Mouse (Mus musculus): Measurements from ENCODE around the gene Cfap58.

Cfap58 gene

DNA sequence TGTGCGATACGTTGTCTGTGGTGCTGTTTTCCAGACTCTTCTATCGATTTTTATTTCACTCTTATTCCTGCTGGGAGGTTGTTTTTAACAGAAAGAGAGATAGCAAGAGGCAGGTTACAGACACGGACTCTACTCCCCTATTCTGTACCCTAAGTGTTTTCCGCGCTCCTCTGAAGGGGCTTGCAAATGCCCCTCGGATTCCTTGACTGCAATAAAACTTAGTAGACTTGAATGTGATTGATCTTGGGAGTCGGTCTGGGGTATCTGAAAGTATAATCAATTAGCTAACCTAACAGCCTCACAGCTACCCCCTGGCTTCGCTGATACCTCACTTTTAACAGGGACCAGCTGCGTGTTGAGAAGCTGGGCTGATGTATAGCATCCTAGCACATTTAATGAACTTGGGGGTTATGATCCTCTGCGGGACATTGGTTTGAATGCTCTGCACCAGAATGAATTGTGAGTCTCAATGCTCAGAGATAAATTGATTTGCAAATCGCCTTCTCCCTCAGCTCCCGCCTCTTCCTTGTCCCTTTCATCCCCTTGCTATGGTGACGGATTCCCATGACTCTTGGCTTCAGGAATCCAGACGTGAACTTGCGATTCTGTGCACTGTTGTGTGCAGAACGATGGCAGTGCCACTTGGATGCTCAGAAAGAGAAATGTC, 31.7 kb downstream of the Cfap58 start:
- in situ Hi-C loops (cut with MboI; ENCODE audit: low sequenced_read_pairs), result no loop called here

- in situ Hi-C loops (cut with MboI; ENCODE audit: low sequenced_read_pairs), result no loop called here
Measured at GRCm38 (mm10) chr19:47971066-47971465, 33.6 kb downstream of the Cfap58 start.

DNA sequence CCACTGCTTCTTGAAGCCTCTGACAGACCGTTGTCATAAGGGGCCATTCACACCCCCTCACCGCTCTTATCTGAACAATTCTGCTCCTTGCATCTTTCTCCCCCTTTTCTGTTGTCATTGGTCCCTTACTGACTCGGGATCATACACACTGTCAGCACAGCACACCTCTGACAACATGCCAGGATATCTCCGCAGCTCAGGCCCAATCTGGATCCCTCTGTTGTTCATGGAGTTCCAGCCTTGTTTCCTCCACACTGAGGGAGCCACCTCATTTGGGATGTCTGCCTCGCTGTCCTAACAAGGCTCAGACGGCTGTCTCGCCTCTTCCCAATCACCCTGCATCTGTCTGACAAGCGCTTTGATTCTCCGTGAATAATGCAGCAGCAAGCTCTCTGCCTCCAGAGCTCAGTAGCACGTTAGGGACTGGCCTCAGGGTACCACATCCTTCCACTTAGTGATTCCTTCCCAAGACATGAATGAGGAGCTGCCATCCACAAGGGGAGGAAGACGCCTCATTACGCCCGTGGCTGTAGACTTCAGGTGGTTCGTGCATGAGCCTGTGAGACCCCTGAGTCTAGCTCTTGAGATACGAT, 40.7 kb downstream of the Cfap58 start:
- in situ Hi-C loops (cut with MboI; ENCODE audit: low sequenced_read_pairs), result no loop called here

DNA sequence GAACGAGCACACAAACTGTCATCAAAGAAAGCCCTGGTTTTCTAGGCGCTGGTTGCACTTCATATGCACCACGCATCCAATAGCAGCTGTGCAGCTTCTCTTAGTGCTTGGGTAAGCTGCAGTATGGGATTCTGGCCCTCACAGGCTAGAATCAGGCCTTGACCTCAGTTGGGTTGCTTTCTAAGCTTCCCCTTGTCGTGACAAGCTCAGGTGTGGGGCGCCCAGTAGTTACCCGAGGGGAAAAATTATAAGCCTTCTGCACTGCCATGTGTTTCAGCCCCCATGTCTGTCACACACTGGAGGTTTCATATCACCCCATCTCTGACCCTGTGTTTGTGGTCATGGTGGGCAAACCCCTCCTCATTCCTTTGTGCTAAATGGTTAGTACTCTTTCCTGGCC, 42.0 kb downstream of the Cfap58 start:
- in situ Hi-C loops (cut with MboI; ENCODE audit: low sequenced_read_pairs), result no loop called here

DNA sequence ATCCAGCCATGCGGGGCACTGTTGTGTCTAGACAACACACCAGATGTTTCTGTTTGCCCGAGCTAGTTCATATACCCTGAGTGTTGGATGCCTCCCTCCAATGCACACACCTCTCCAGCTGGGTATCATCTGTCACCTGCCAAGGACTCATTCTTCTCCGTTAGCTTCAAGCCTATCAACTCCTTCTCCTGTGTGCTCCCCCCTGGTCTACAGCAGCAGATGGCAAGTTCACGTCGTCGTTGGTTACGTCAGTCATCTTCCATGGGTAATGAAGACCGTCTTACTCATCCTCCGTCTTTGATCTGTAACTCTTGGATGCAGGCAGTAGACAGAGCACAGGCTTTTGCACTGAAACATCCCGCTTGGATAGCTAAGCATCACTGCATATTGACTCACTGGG, 42.8 kb downstream of the Cfap58 start:
- in situ Hi-C loops (cut with MboI; ENCODE audit: low sequenced_read_pairs), result no loop called here

- in situ Hi-C loops (cut with MboI; ENCODE audit: low sequenced_read_pairs), result no loop called here
Measured at GRCm38 (mm10) chr19:47985606-47986213, 48.2 kb downstream of the Cfap58 start.

DNA sequence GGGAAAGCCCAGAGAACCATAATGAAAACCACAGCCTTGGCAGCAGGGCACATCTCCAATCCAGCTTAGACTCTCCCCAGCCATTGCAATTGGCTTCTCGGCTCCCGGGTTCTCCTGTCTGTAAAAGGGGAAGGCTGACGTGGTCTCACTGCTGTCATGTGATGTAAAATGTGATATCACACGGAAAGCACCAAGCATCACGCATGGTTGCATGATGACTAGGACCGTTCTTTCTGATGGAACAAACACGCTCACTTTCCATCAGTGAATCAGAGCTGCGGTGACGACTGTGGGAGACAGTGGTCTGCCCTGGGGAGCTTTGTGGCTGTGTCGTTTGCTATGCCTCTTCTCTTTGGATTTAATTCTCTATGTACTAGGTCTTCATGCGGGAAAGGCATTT, 50.5 kb downstream of the Cfap58 start:
- in situ Hi-C loops (cut with MboI; ENCODE audit: low sequenced_read_pairs), result no loop called here

GRCm38 (mm10) chr19:47988456-47988855, 51.0 kb downstream of the Cfap58 start:
- in situ Hi-C loops (cut with MboI; ENCODE audit: low sequenced_read_pairs), result no loop called here

GRCm38 (mm10) chr19:47988880-47989574, 51.6 kb downstream of the Cfap58 start:
- in situ Hi-C loops (cut with MboI; ENCODE audit: low sequenced_read_pairs), result no loop called here

GRCm38 (mm10) chr19:47989575-47989891, 52.1 kb downstream of the Cfap58 start:
- in situ Hi-C loops (cut with MboI; ENCODE audit: low sequenced_read_pairs), result no loop called here

DNA sequence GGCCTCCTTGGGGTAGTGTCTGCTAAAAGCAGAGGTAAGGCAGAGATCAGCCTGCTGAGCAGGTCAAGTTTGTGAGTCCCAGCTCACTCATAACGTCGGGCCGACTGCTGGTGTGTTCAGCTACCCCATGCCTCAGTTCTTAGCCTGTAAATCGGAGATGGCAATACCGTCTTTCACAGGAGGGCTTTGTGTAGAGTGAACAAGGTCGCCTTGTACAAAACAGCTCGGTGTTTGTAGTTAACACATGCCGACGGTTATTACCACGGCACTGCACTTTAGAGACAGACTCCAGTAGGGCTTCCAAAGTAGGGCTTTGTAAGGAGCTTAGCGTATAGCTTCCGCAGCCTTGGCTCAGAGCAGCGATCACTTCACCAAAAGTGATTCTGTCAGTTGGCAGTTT, 63.8 kb downstream of the Cfap58 start:
- in situ Hi-C loops (cut with MboI; ENCODE audit: low sequenced_read_pairs), result no loop called here

DNA sequence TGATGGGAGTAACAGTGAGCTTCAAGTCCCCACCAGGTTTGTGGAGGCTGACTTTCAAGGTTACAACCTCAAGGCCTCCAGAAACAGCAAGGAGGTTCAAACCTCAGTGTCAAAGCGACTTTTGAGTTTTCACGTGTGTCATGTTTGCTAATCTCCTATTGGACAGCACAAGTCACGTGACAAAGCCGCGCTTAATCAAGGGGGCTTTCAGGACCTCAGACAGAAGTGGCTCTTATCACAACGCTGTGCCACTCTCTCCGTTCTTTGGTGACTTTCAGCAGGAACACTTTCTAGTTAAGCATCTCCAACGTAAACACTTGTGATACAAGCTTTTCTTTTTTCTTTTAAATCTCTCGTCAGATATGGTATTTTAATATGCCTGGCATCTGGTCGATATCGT, 64.3 kb downstream of the Cfap58 start:
- in situ Hi-C loops (cut with MboI; ENCODE audit: low sequenced_read_pairs), result no loop called here

- in situ Hi-C loops (cut with MboI; ENCODE audit: low sequenced_read_pairs), result no loop called here
Measured at GRCm38 (mm10) chr19:48008771-48009413, 71.4 kb downstream of the Cfap58 start.

GRCm38 (mm10) chr19:48009586-48010331, 72.3 kb downstream of the Cfap58 start:
- in situ Hi-C loops (cut with MboI; ENCODE audit: low sequenced_read_pairs), result no loop called here

DNA sequence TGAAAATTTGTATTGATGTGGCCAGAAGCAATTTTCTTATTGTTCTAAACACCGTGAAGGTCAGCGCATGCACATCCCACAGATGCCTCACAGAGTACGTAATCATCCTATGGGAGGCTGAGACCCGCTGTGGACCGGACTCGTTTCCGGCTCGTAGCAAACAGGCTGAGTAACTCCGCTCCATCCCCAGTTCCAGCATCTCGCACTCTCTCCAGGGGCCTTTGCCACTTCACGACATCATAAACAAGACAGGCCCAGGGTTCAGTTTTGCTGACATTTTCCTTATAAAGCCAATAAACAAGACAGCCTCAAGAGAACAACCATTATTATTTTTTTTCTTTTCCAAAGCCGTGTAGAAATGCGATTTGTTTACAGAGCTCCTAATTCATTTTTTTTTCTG, 82.6 kb downstream of the Cfap58 start:
- in situ Hi-C loops (cut with MboI; ENCODE audit: low sequenced_read_pairs), result no loop called here

GRCm38 (mm10) chr19:48021435-48021834, 84.0 kb downstream of the Cfap58 start:
- in situ Hi-C loops (cut with MboI; ENCODE audit: low sequenced_read_pairs), result no loop called here

GRCm38 (mm10) chr19:48022763-48023162, 85.3 kb downstream of the Cfap58 start:
- in situ Hi-C loops (cut with MboI; ENCODE audit: low sequenced_read_pairs), result no loop called here

GRCm38 (mm10) chr19:48023726-48024125, 86.3 kb downstream of the Cfap58 start:
- in situ Hi-C loops (cut with MboI; ENCODE audit: low sequenced_read_pairs), result no loop called here

DNA sequence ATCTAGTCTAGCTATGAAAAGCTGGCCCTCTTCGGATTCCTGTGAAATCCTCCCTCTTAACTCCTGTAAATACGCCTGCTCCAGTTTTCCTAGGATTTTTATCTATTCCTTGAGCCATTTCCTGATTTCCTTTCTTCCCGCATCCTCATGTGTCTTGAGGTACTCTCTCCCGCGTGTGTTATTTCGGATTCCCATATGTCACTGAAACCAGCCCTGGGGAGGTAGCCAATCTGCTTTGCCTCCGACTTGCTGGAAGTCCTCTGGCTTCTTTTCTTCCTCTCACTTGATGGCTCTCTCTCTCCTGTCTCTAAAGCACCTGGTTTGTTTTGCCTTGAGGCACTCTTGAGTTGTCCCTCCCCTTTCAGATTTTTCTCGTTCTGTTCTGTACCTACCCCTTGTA, 87.9 kb downstream of the Cfap58 start:
- in situ Hi-C loops (cut with MboI; ENCODE audit: low sequenced_read_pairs), result no loop called here

DNA sequence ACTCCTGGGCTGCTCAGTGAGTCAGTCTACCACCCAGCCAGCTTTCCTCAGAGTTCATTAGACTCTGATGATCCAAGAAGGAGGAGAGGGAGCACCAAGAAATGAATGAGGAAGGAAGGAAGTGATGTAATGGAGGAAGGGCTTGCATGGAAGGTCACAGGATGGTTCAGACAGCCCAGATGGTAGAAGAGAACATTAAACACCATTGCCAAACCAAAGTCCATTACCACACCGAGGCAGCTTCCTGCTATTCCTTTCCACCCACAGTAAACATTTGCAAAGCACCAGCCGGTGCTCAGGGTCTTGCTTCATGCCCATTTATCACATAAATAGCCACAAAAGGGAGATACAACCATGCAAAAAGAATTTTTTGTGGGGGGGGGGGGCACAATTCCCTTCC, 89.4 kb downstream of the Cfap58 start:
- in situ Hi-C loops (cut with MboI; ENCODE audit: low sequenced_read_pairs), result no loop called here

DNA sequence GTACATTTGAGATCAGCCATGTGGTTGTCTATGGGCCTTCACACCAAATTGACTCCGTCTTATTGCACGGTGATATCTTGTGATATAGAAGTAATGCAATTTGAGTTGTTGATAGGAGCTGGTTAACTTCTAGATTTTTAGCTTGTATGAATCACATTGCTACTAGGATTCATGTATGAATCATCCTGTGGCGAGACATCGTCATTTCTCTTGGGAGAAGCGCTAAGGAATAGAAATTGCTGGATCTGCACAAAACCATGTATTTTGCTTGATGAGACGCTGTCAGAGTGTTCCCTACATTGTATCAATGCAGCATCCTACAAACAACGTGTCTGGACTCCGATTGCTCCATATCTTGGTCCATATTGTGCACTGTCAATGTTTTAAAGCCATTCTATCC, 102.1 kb downstream of the Cfap58 start:
- in situ Hi-C loops (cut with MboI; ENCODE audit: low sequenced_read_pairs), result no loop called here
